Mouse (Mus musculus) erythroblast, embryonic 14.5 days (primary cell): ENCODE results near the gene Gusb. TPM values are rescaled to one million over a fixed set of nuclear protein-coding genes. Genes with fewer than 3 reads are reported as not detected.
A peak's percentile ranks its signal among the peaks of the same experiment; 100 is the strongest.

Experiments
- H3K27me3 ChIP-seq: 2 replicates; pipeline ENCODE4 v1.6.1; 2012; ENCODE audit warnings: inconsistent platforms; ENCODE audit not compliant: control insufficient read depth
- H3K36me3 ChIP-seq: 2 replicates; pipeline ENCODE4 v1.6.1; 2012; ENCODE audit warnings: mild to moderate bottlenecking, inconsistent platforms; ENCODE audit not compliant: control insufficient read depth
- H3K4me1 ChIP-seq: 2 replicates; pipeline ENCODE4 v1.6.1; 2012; ENCODE audit warnings: inconsistent platforms; ENCODE audit not compliant: control insufficient read depth
- H3K4me3 ChIP-seq: replicated peaks from 2 replicates; pipeline ENCODE3; 2012; ENCODE audit warnings: moderate library complexity, mild to moderate bottlenecking, inconsistent platforms
- H3K9me3 ChIP-seq: 2 replicates; pipeline ENCODE4 v1.6.1; 2012; ENCODE audit warnings: low read length, inconsistent platforms, mixed read lengths; ENCODE audit not compliant: control insufficient read depth
- GATA1 ChIP-seq: IDR thresholded peaks from 2 replicates; pipeline ENCODE4 v1.6.1; 2012; ENCODE audit warnings: low read length, inconsistent platforms, mixed read lengths
- TAL1 ChIP-seq: IDR thresholded peaks from 3 replicates; pipeline ENCODE4 v1.6.1; 2012; ENCODE audit warnings: low read length, inconsistent platforms, mixed read lengths
- polyA plus RNA-seq: library from polyadenylated mRNA; stranded (reverse); fragments of >175 nt; gene quantifications from 2 replicates; pipeline ENCODE4 v1.2.3, GENCODE M21; 2012

Gene Gusb
- polyA plus RNA-seq, 1 experiment, result 0.28 TPM

GRCm38 (mm10) chr5:129940736-129941494 is 61.9 kb downstream of the Gusb start:
- TF ChIP-seq TAL1 (no peak), GATA1 (no peak)
- no peaks in the 10 kb centered on the region for H3K27me3 ChIP-seq
- peaks cover 17% of the 10 kb centered on the region for H3K36me3 ChIP-seq
- peak overlapping the region; percentile 70 for H3K4me3 ChIP-seq
- H3K4me1 ChIP-seq, result peaks cover 37% of the 10 kb centered on the region
- no peaks in the 10 kb centered on the region for H3K9me3 ChIP-seq

GRCm38 (mm10) chr5:129940281-129940680 is 62.6 kb downstream of the Gusb start:
- Histone ChIP-seq H3K4me1 (peaks cover 34% of the 10 kb centered on the region), H3K36me3 (peaks cover 11% of the 10 kb centered on the region), H3K27me3 (no peaks in the 10 kb centered on the region), H3K9me3 (no peaks in the 10 kb centered on the region), H3K4me3 (peak overlapping the region; percentile 70)
- no peak for TF ChIP-seq GATA1
- TF ChIP-seq TAL1, result no peak

Other genes starting within 250 kb of the Gusb start
- 0.92 and 1.4 TPM in 2 replicates for gene Psph, start 215.6 kb downstream of the Gusb start, polyA plus RNA-seq
- gene Sumf2, start 156.1 kb downstream of the Gusb start, polyA plus RNA-seq, result 0.97 and 1.0 TPM in 2 replicates
- gene Chchd2, start 115.6 kb downstream of the Gusb start, polyA plus RNA-seq, result 80.6 and 90.6 TPM in 2 replicates
- gene Zbed5, start 107.3 kb downstream of the Gusb start, polyA plus RNA-seq, result 0.04 TPM in 1 of 2 replicates, not detected in the other
- gene Phkg1, start 104.5 kb downstream of the Gusb start, polyA plus RNA-seq, result not detected in 2 replicates
- not detected in 2 replicates for gene Nupr1l, start 94.5 kb downstream of the Gusb start, polyA plus RNA-seq
- gene Vkorc1l1, start 61.1 kb downstream of the Gusb start, polyA plus RNA-seq, result 0.92 and 1.9 TPM in 2 replicates
- gene Asl, start 26.2 kb upstream of the Gusb start, polyA plus RNA-seq, result 1.0 and 2.1 TPM in 2 replicates
- 1.1 and 2.1 TPM in 2 replicates for gene Crcp, start 26.2 kb upstream of the Gusb start, polyA plus RNA-seq
- gene Tpst1, start 70.3 kb upstream of the Gusb start, polyA plus RNA-seq, result 2.3 and 3.4 TPM in 2 replicates
- 1.4 and 2.1 TPM in 2 replicates for gene Kctd7, start 141.8 kb upstream of the Gusb start, polyA plus RNA-seq
- 4.2 and 4.7 TPM in 2 replicates for gene Rabgef1, start 168.7 kb upstream of the Gusb start, polyA plus RNA-seq
- gene Tmem248, start 214.0 kb upstream of the Gusb start, polyA plus RNA-seq, result 6.8 and 7.8 TPM in 2 replicates